Mouse (Mus musculus): Measurements from ENCODE around the gene Eme1.
"Not testable (repeated sequence)": the region's sequence is repeated elsewhere in the genome, so short reads cannot be mapped to it uniquely, and the experiment has no call there.

The Eme1 gene

DNA sequence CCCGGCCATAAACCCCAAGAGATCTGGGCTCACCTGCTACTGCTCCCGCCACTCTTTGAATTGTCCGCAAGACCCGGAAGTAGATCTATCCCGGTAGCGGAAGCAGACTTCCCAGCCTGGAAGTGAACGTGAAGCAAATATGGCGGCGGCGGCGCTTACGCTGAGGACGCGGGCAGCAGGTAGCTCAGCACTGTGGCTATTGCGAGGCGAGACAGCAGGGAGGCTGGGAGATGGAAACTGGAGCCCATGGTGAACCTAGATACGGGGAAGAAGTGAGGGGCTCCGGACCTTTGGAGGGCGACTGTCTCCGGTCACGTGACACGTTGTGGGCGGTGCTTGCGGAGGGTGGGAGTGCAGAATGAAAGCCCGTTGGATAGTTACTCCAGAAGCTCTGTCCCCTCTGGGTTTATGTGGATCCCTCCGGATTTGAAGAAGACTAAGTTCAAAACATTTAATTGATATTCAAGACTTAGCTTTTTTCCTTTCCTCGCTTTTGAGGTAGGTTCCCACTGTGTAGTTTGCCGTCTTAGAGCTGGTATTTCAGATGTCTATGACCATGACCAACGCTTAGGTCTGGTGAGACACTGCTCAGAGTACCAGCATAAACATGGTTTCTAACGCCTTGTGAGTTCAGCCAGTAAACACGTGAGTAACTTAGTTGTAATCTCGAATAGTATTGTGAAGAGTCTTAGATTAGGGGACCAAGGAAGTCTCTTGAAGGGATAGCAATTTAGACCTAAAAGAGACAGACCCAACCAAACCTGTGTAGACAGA, at the start of gene Eme1, which contains the start of gene Mrpl27:
Gene Eme1, minus strand, starts transcription at position 302 of the 774 bp plus-strand sequence.
Gene Mrpl27, plus strand, starts transcription at position 105 of the 774 bp plus-strand sequence.
- peak; percentile 63 for DNase-seq (ENCODE audit: low read depth, low spot score)

DNA sequence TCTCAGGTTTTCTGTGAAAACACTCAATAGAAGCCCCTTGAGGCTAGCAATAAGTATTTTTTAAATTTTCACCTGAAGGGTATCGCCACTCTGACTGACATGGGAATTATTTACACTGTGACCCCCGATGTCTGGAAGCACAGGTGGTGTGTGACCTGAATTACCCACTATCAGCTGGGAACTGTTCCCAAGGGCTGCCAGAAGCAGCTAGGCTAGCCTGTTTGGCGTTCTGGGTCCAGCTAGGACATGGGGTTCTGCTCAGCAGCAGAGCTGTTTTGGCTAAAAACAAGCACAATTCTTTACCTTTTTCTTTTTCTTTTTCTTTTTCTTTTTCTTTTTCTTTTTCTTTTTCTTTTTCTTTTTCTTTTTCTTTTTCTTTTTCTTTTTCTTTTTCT, 48.4 kb upstream of the Eme1 start:
- no peak for DNase-seq (ENCODE audit: low read depth, low spot score)

- no peak for DNase-seq (ENCODE audit: low read depth, low spot score)
These were observed 47.8 kb upstream of the Eme1 start for GRCm38 (mm10) chr11:94701401-94702215.

- DNase-seq (ENCODE audit: low read depth, low spot score): no peak
These were observed 45.6 kb upstream of the Eme1 start for GRCm38 (mm10) chr11:94699399-94699798.

- DNase-seq (ENCODE audit: low read depth, low spot score): no peak
These were observed 44.1 kb upstream of the Eme1 start for GRCm38 (mm10) chr11:94697703-94698464.

DNA sequence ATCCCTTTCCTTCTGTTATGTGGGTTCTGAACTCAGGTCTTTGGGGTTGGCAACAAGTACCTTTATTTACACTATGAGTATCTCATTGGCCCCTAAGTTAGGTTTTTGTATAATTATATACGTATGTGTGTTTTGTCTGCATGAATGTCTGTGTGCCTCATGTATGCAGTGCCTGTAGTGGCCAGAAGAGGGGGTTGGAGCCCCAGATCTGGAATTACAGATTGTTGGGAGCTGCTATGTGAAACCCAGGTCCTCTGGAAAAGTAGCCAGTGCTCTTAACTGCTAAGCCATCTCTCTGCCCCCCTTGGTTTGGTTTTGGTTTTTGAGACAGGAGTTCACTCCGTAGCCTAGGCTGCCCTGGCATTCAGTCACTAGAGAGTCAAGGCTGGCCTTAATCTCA, 43.4 kb upstream of the Eme1 start:
- no peak for DNase-seq (ENCODE audit: low read depth, low spot score)

- DNase-seq (ENCODE audit: low read depth, low spot score): no peak
These were observed 41.7 kb upstream of the Eme1 start for GRCm38 (mm10) chr11:94695508-94695907.

GRCm38 (mm10) chr11:94692502-94692901, 38.7 kb upstream of the Eme1 start:
- DNase-seq (ENCODE audit: low read depth, low spot score): not testable (repeated sequence)

GRCm38 (mm10) chr11:94687178-94687577, 33.4 kb upstream of the Eme1 start:
- no peak for DNase-seq (ENCODE audit: low read depth, low spot score)

GRCm38 (mm10) chr11:94682427-94682826, 28.7 kb upstream of the Eme1 start:
- no peak for DNase-seq (ENCODE audit: low read depth, low spot score)

GRCm38 (mm10) chr11:94681640-94682039, 27.9 kb upstream of the Eme1 start:
- no peak for DNase-seq (ENCODE audit: low read depth, low spot score)

GRCm38 (mm10) chr11:94680639-94681038, 26.9 kb upstream of the Eme1 start:
- DNase-seq (ENCODE audit: low read depth, low spot score): no peak

DNA sequence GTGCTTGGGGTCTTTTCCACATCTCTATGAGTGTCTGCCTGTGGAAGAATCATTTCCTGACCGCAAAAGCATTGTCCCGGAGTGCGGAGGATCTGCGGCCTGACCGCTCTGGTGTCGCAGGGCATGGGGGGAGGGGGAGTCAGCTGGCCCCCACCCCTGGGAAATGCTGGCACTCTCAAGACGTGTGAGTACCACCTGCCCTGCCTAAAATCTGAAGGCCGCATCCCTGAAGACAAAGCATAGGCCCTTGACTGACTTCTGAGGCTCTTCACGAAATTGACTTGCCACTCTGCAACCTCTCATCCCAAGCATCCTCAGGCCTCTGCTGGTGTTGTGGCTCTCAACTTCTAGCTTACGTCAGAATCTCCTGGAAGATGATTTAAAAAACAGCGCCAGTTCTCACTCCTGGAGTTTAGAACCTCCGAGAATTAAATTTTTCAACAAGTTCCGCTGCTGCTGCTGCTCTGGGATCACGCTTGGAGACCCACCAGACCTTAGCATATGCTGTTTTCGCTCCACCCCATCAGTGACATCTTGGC, 23.9 kb upstream of the Eme1 start:
- DNase-seq (ENCODE audit: low read depth, low spot score): no peak

- peak; percentile 84 for DNase-seq (ENCODE audit: low read depth, low spot score)
These were observed 23.2 kb upstream of the Eme1 start, which contains the start of gene Xylt2 for GRCm38 (mm10) chr11:94676754-94677606. Gene Xylt2, minus strand, starts transcription at chr11:94677515.

DNA sequence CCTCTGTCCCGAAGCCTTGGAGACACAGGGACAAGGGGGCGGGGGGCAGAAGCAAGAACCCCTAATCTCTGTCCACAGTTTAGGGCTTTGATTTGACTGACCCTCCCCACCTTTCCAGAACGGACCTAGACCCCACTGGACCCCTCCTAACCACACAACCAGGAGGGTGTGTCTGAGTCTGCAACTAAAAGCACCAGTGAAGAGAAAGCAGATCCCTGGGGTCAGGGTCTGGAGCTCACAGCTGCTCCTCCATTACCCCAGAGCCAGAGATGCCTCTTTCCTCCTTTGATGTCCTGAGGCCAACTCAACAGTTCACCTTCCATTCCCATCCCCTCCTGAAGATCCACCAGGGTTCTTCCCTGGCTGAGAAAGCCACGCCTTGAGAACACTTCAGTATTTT, 22.5 kb upstream of the Eme1 start:
- no peak for DNase-seq (ENCODE audit: low read depth, low spot score)

GRCm38 (mm10) chr11:94675446-94675845, 21.7 kb upstream of the Eme1 start:
- DNase-seq (ENCODE audit: low read depth, low spot score): no peak

GRCm38 (mm10) chr11:94674984-94675383, 21.2 kb upstream of the Eme1 start:
- no peak for DNase-seq (ENCODE audit: low read depth, low spot score)

DNA sequence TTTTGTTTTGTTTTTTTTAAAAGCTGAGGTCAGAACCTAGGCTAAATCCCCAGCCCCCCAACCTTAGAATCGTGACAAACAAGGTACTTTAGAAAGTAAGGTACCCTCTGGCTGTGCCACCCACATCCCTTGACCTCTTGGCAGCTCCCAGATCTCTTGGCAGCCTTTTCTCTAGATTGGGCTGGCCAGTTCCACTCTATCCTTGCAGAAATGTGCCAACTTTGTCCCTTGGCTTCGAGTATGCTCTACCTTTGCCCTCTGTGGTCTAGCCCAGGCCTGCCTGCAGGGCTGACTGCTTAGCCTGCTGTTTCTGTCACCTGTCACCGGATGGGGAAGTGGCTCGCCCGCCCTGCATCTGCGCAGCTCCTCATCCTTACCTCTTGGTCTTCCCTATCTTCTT, 11.5 kb upstream of the Eme1 start:
- no peak for DNase-seq (ENCODE audit: low read depth, low spot score)

DNA sequence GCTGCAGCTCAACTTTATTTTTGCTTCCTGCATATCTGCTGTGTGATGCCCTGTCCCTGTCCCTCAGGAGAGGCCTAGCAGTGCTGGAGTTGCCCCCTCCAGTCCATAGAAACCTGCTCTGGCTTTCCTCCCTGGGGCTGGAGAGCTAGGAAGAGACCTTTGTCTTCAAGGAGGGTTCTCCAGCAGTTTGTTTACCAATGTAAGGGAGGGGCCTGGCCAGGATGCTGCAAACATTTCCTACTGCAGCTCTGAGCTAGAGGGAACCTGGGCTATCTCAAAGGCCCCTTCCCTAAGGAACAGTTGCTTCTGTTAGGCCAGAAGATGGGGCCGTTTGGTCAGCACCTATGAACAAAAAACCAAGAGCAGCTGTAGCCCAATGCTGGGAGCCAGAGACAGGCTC, 7.6 kb upstream of the Eme1 start:
- DNase-seq (ENCODE audit: low read depth, low spot score): no peak

DNA sequence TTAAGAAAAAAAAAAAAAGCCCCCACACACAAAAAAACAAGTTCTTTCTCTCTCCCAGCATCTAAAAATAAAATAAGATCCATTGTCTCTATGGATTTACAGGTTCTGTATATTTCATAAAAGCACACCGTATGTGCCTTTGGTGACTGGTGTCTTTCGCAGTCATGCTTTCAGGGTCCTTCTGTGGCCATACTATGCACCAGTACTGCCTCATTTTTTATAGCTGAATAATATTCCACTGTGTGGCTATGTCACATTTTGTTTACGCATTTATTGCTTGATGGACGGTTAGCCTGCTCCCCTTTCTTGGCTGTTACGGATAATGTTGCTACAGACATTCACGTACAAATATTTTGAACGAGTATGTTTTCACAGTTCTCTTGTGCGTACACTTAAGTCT, 791 bp downstream of the Eme1 start:
- no peak for DNase-seq (ENCODE audit: low read depth, low spot score)

DNA sequence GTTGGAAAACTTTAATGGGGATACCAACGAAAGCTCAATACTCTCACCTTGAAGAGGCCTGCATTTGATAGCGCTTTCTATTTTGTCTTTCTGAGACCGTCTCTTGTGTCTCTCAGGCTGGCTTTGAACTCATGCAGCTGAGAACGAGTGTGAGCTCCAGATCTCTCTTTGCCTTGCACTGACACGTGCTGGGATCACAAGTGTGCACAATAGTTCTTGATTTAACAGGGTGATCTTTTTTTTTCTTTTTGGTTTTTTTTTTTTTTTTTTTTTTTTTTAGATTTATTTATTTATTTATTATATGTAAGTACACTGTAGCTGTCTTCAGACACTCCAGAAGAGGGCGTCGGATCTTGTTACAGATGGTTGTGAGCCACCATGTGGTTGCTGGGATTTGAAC, 2.5 kb downstream of the Eme1 start:
- not testable (repeated sequence) for DNase-seq (ENCODE audit: low read depth, low spot score)

All from WW6 (cell line).